Mouse (Mus musculus) MEL (cell line): Measurements from ENCODE around the gene Srgap1. TPM values are rescaled to one million over a fixed set of nuclear protein-coding genes. Genes with fewer than 3 reads are reported as not detected.

Source experiments
- DNase-seq: peaks from one replicate; pipeline ENCODE4 v3.0.0; 2011; ENCODE audit warnings: low read depth, low spot score
- H3K27ac ChIP-seq: 2 replicates; pipeline ENCODE4 v1.5.1; 2012; ENCODE audit warnings: low read depth, mild to moderate bottlenecking, control low read depth, low read length, moderate library complexity; ENCODE audit not compliant: control insufficient read depth
- H3K27me3 ChIP-seq, 2 experiments: fragments of 150-350 bp in 1 of 2; sonication (generic) in 1 of 2; 2 replicates each; pipeline ENCODE4 v1.6.1; 2012; ENCODE audit warnings: low read length in 2 of 2, mild to moderate bottlenecking in 2 of 2, improper control_type of control experiment in 1 of 2, moderate library complexity in 1 of 2; ENCODE audit not compliant: insufficient read depth in 2 of 2, control insufficient read depth in 1 of 2
- H3K36me3 ChIP-seq, 2 experiments: 2 replicates each; pipeline ENCODE4 v1.6.1; 2012 to 2014; ENCODE audit warnings: low read length in 2 of 2, improper control_type of control experiment in 1 of 2, inconsistent platforms in 1 of 2, mild to moderate bottlenecking in 1 of 2; ENCODE audit not compliant: insufficient read depth in 2 of 2, control insufficient read depth in 1 of 2
- H3K4me1 ChIP-seq, 2 experiments: fragments of 150-350 bp in 1 of 2; sonication (generic) in 1 of 2; 2 replicates each; pipeline ENCODE4 v1.6.1; 2012; ENCODE audit warnings: low read length in 2 of 2, improper control_type of control experiment in 1 of 2, mild to moderate bottlenecking in 1 of 2; ENCODE audit not compliant: insufficient read depth in 2 of 2, control insufficient read depth in 1 of 2
- H3K4me3 ChIP-seq, 2 experiments: fragments of 150-350 bp in 1 of 2; sonication (generic) in 1 of 2; 2 replicates each; pipeline ENCODE4 v1.5.1; 2012; ENCODE audit warnings: low read depth in 2 of 2, low read length in 2 of 2, mild to moderate bottlenecking in 2 of 2, moderate library complexity in 2 of 2, control low read depth in 1 of 2, improper control_type of control experiment in 1 of 2; ENCODE audit not compliant: control insufficient read depth in 1 of 2, insufficient read depth in 1 of 2
- H3K79me2 ChIP-seq: 2 replicates; pipeline ENCODE4 v1.6.1; 2012; ENCODE audit warnings: mild to moderate bottlenecking, low read length, moderate library complexity; ENCODE audit not compliant: control insufficient read depth, poor library complexity, insufficient read depth
- H3K9ac ChIP-seq: 2 replicates; pipeline ENCODE4 v1.6.1; 2012; ENCODE audit warnings: low read depth, mild to moderate bottlenecking, control low read depth, low read length, moderate library complexity; ENCODE audit not compliant: control insufficient read depth, poor library complexity, severe bottlenecking
- H3K9me3 ChIP-seq: fragments of 150-350 bp; sonication (generic); replicated peaks from 2 replicates; pipeline ENCODE4 v1.6.1; 2012; ENCODE audit warnings: mild to moderate bottlenecking, low read length, improper control_type of control experiment, moderate library complexity; ENCODE audit not compliant: insufficient read depth
- BHLHE40 ChIP-seq: IDR thresholded peaks from 2 replicates; pipeline ENCODE4 v1.6.1; 2012; ENCODE audit warnings: low read depth, mild to moderate bottlenecking, inconsistent platforms, low read length, improper control_type of control experiment, borderline replicate concordance
- CHD1 ChIP-seq: IDR thresholded peaks from 2 replicates; pipeline ENCODE4 v1.6.1; 2012; ENCODE audit warnings: low read depth, mild to moderate bottlenecking, inconsistent platforms, low read length, improper control_type of control experiment
- CHD2 ChIP-seq: IDR thresholded peaks from 2 replicates; pipeline ENCODE4 v1.6.1; 2011; ENCODE audit warnings: low read length, improper control_type of control experiment
- CTCF ChIP-seq, 3 experiments: IDR thresholded peaks in 2 of 3; conservative IDR thresholded peaks in 1 of 3; 2 replicates each; pipeline ENCODE4 v1.5.1; 2011 to 2012; ENCODE audit warnings: low read length in 3 of 3, low read depth in 2 of 3, mild to moderate bottlenecking in 2 of 3, improper control_type of control experiment in 1 of 3, inconsistent platforms in 1 of 3, mixed read lengths in 1 of 3, moderate library complexity in 1 of 3; ENCODE audit not compliant: control insufficient read depth in 1 of 3, insufficient read depth in 1 of 3, poor library complexity in 1 of 3, severe bottlenecking in 1 of 3
- ELF1 ChIP-seq: IDR thresholded peaks from 2 replicates; pipeline ENCODE4 v1.6.1; 2014; ENCODE audit warnings: low read depth, mild to moderate bottlenecking, inconsistent platforms, low read length, improper control_type of control experiment, moderate library complexity
- EP300 ChIP-seq, 2 experiments: IDR thresholded peaks; 2 replicates each; pipeline ENCODE4 v1.6.1; 2011; ENCODE audit warnings: improper control_type of control experiment in 2 of 2, low read length in 2 of 2, low read depth in 1 of 2, mild to moderate bottlenecking in 1 of 2
- ETS1 ChIP-seq: IDR thresholded peaks from 2 replicates; pipeline ENCODE4 v1.6.1; 2012; ENCODE audit warnings: low read depth, mild to moderate bottlenecking, inconsistent platforms, low read length, improper control_type of control experiment, moderate library complexity
- GABPA ChIP-seq: IDR thresholded peaks from 2 replicates; pipeline ENCODE4 v1.6.1; 2012; ENCODE audit warnings: low read depth, mild to moderate bottlenecking, inconsistent platforms, low read length, improper control_type of control experiment, moderate library complexity
- GATA1 ChIP-seq: IDR thresholded peaks from 2 replicates; pipeline ENCODE4 v1.6.1; 2011; ENCODE audit warnings: low read depth, low read length, improper control_type of control experiment
- HCFC1 ChIP-seq: IDR thresholded peaks from 2 replicates; pipeline ENCODE4 v1.6.1; 2012; ENCODE audit warnings: low read depth, mild to moderate bottlenecking, inconsistent platforms, low read length, improper control_type of control experiment, moderate library complexity
- JUND ChIP-seq: IDR thresholded peaks from 2 replicates; pipeline ENCODE4 v1.6.1; 2011; ENCODE audit warnings: low read depth, mild to moderate bottlenecking, improper control_type of control experiment, low read length
- KAT2A ChIP-seq: conservative IDR thresholded peaks from 2 replicates; pipeline ENCODE4 v1.6.1; 2012; ENCODE audit warnings: low read depth, low read length, improper control_type of control experiment, inconsistent platforms
- MAFK ChIP-seq: IDR thresholded peaks from 2 replicates; pipeline ENCODE4 v1.6.1; 2011; ENCODE audit warnings: low read depth, mild to moderate bottlenecking, low read length, improper control_type of control experiment, borderline replicate concordance
- MAX ChIP-seq: IDR thresholded peaks from 2 replicates; pipeline ENCODE4 v1.6.1; 2011; ENCODE audit warnings: low read length, improper control_type of control experiment
- MAZ ChIP-seq: IDR thresholded peaks from 2 replicates; pipeline ENCODE4 v1.6.1; 2012; ENCODE audit warnings: low read depth, mild to moderate bottlenecking, inconsistent platforms, low read length, improper control_type of control experiment
- MEF2A ChIP-seq: IDR thresholded peaks from 2 replicates; pipeline ENCODE4 v1.6.1; 2014; ENCODE audit warnings: low read depth, mild to moderate bottlenecking, inconsistent platforms, low read length, improper control_type of control experiment; ENCODE audit not compliant: poor library complexity, insufficient replicate concordance, severe bottlenecking; ENCODE audit errors: extremely low read depth
- MXI1 ChIP-seq: IDR thresholded peaks from 2 replicates; pipeline ENCODE4 v1.6.1; 2011; ENCODE audit warnings: mild to moderate bottlenecking, low read depth, low read length, improper control_type of control experiment
- MYB ChIP-seq: IDR thresholded peaks from 2 replicates; pipeline ENCODE4 v1.6.1; 2011; ENCODE audit warnings: mild to moderate bottlenecking, low read depth, low read length, improper control_type of control experiment
- MYC ChIP-seq: IDR thresholded peaks from 2 replicates; pipeline ENCODE4 v1.6.1; 2011; ENCODE audit warnings: low read depth, mild to moderate bottlenecking, low read length, improper control_type of control experiment, moderate library complexity
- NELFE ChIP-seq: IDR thresholded peaks from 2 replicates; pipeline ENCODE4 v1.6.1; 2011; ENCODE audit warnings: low read depth, low read length, improper control_type of control experiment
- NRF1 ChIP-seq: IDR thresholded peaks from 2 replicates; pipeline ENCODE4 v1.6.1; 2014; ENCODE audit warnings: low read depth, mild to moderate bottlenecking, inconsistent platforms, low read length, improper control_type of control experiment, moderate library complexity; ENCODE audit not compliant: poor library complexity, insufficient read depth, severe bottlenecking
- POLR2A ChIP-seq, 2 experiments: IDR thresholded peaks; 2 replicates each; pipeline ENCODE4 v1.6.1; 2011 to 2012; ENCODE audit warnings: low read length in 2 of 2, mild to moderate bottlenecking in 2 of 2, control low read depth in 1 of 2, improper control_type of control experiment in 1 of 2, low read depth in 1 of 2, moderate library complexity in 1 of 2; ENCODE audit not compliant: control insufficient read depth in 1 of 2, insufficient read depth in 1 of 2, poor library complexity in 1 of 2
- POLR2AphosphoS2 ChIP-seq: IDR thresholded peaks from 2 replicates; pipeline ENCODE4 v1.6.1; 2011; ENCODE audit warnings: low read length, improper control_type of control experiment
- POLR2AphosphoS5 ChIP-seq: IDR thresholded peaks from 2 replicates; pipeline ENCODE4 v1.6.1; 2012; ENCODE audit warnings: low read depth, borderline replicate concordance, mild to moderate bottlenecking, inconsistent platforms, low read length, moderate library complexity, mixed read lengths
- RAD21 ChIP-seq: IDR thresholded peaks from 2 replicates; pipeline ENCODE4 v1.6.1; 2011; ENCODE audit warnings: mild to moderate bottlenecking, low read depth, low read length, improper control_type of control experiment
- RCOR1 ChIP-seq: IDR thresholded peaks from 2 replicates; pipeline ENCODE4 v1.6.1; 2012; ENCODE audit warnings: low read depth, mild to moderate bottlenecking, inconsistent platforms, low read length, improper control_type of control experiment
- SIN3A ChIP-seq: IDR thresholded peaks from 2 replicates; pipeline ENCODE4 v1.6.1; 2012; ENCODE audit warnings: low read length, improper control_type of control experiment, inconsistent platforms
- SMC3 ChIP-seq: IDR thresholded peaks from 2 replicates; pipeline ENCODE4 v1.6.1; 2011; ENCODE audit warnings: low read depth, low read length, improper control_type of control experiment
- TAL1 ChIP-seq: IDR thresholded peaks from 2 replicates; pipeline ENCODE4 v1.6.1; 2012; ENCODE audit warnings: mild to moderate bottlenecking, inconsistent platforms, low read length, moderate library complexity, mixed read lengths
- TBP ChIP-seq: IDR thresholded peaks from 2 replicates; pipeline ENCODE4 v1.8.0; 2011; ENCODE audit warnings: low read depth, low read length, improper control_type of control experiment
- TCF12 ChIP-seq: IDR thresholded peaks from 2 replicates; pipeline ENCODE4 v1.6.1; 2014; ENCODE audit warnings: low read depth, mild to moderate bottlenecking, inconsistent platforms, low read length, improper control_type of control experiment, moderate library complexity
- UBTF ChIP-seq: IDR thresholded peaks from 2 replicates; pipeline ENCODE4 v1.6.1; 2012; ENCODE audit warnings: low read depth, mild to moderate bottlenecking, inconsistent platforms, low read length, improper control_type of control experiment, moderate library complexity, borderline replicate concordance; ENCODE audit not compliant: insufficient read depth
- USF1 ChIP-seq: IDR thresholded peaks from 2 replicates; pipeline ENCODE4 v1.6.1; 2014; ENCODE audit warnings: low read depth, mild to moderate bottlenecking, inconsistent platforms, low read length, improper control_type of control experiment, moderate library complexity
- USF2 ChIP-seq, 2 experiments: IDR thresholded peaks; 2 replicates each; pipeline ENCODE4 v1.6.1; 2011 to 2012; ENCODE audit warnings: improper control_type of control experiment in 2 of 2, low read length in 2 of 2, borderline replicate concordance in 1 of 2, inconsistent platforms in 1 of 2, low read depth in 1 of 2, mild to moderate bottlenecking in 1 of 2; ENCODE audit not compliant: insufficient read depth in 1 of 2
- ZC3H11A ChIP-seq: IDR thresholded peaks from 2 replicates; pipeline ENCODE4 v1.6.1; 2012; ENCODE audit warnings: low read depth, mild to moderate bottlenecking, inconsistent platforms, low read length, improper control_type of control experiment
- ZKSCAN1 ChIP-seq: IDR thresholded peaks from 2 replicates; pipeline ENCODE4 v1.6.1; 2012; ENCODE audit warnings: low read depth, mild to moderate bottlenecking, inconsistent platforms, low read length, improper control_type of control experiment, moderate library complexity
- ZMIZ1 ChIP-seq: IDR thresholded peaks from 2 replicates; pipeline ENCODE4 v1.6.1; 2012; ENCODE audit warnings: low read depth, mild to moderate bottlenecking, inconsistent platforms, low read length, improper control_type of control experiment, moderate library complexity
- ZNF384 ChIP-seq: IDR thresholded peaks from 2 replicates; pipeline ENCODE4 v1.6.1; 2012; ENCODE audit warnings: low read depth, mild to moderate bottlenecking, inconsistent platforms, low read length, improper control_type of control experiment
- polyA plus RNA-seq, 2 experiments: library from polyadenylated mRNA; stranded (reverse) in 1 of 2; unstranded in 1 of 2; fragments of >175 nt in 1 of 2; fragments of >200 nt in 1 of 2; gene quantifications; 2 replicates each; pipeline versions ENCODE4 v1.2.1 to v1.2.4; 2012; ENCODE audit warnings: low replicate concordance in 2 of 2, low read depth in 1 of 2; ENCODE audit not compliant: insufficient read length in 2 of 2, insufficient read depth in 1 of 2, missing spikeins in 1 of 2
- total RNA-seq: library from RNA; depleted of rRNA; stranded (reverse); fragments of 300-350 nt; gene quantifications from 2 replicates; pipeline ENCODE4 v1.2.3, GENCODE M21; 2012

Srgap1 gene
- total and polyA plus RNA-seq, 3 experiments: not detected

- Histone ChIP-seq H3K27ac (peak overlapping the region; percentile 70), H3K79me2 (no peaks in the 10 kb centered on the region), H3K4me3 (peak overlapping the region; percentile 18 to 39; a peak in 2 of 4 replicates), H3K27me3 (no peaks in the 10 kb centered on the region), H3K9me3 (no peaks in the 10 kb centered on the region), H3K36me3 (peaks cover 0 to 5% of the 10 kb centered on the region in 2 experiments; a peak in 2 of 4 replicates), H3K4me1 (peaks cover 0 to 1% of the 10 kb centered on the region in 2 experiments; a peak in 1 of 4 replicates), H3K9ac (peak overlapping the region; percentile 38)
- peak; percentile 85 for DNase-seq
- TF ChIP-seq POLR2A (IDR thresholded peaks at IDR 0.05; ENCODE audit: control insufficient read depth in 1 of 2, insufficient read depth in 1 of 2, low read depth in 1 of 2, low read length in 2 of 2, poor library complexity in 1 of 2) (no peak), MYB (no peak), UBTF (no peak), GABPA (no peak), ETS1 (peak; percentile 74), JUND (no peak), RAD21 (no peak), NELFE (no peak), CHD2 (no peak), BHLHE40 (no peak), TCF12 (no peak), POLR2AphosphoS2 (no peak), USF1 (peak; percentile 37; the same call in 1 of the 2 replicates), ZC3H11A (no peak), ZNF384 (no peak), MEF2A (no peak), MAFK (no peak), EP300 (IDR thresholded peaks at IDR 0.05; ENCODE audit: low read depth in 1 of 2, low read length in 2 of 2) (peak; percentile 61 to 81; a peak in 3 of 4 replicates), MAZ (no peak), GATA1 (peak; percentile 44; the same call in 1 of the 2 replicates), RCOR1 (peak; percentile 57; the same call in 1 of the 2 replicates), MYC (peak; percentile 77), TAL1 (no peak), ZKSCAN1 (no peak), CHD1 (no peak), MXI1 (peak; percentile 92), HCFC1 (peak; percentile 35; the same call in 1 of the 2 replicates), USF2 (IDR thresholded peaks at IDR 0.05; ENCODE audit: borderline replicate concordance in 1 of 2, insufficient read depth in 1 of 2, low read depth in 1 of 2, low read length in 2 of 2) (no peak), ZMIZ1 (no peak), ELF1 (peak; percentile 34; the same call in 1 of the 2 replicates), SMC3 (no peak), SIN3A (peak; percentile 91), CTCF (IDR thresholded peaks at IDR 0.05 in 2 of 3, conservative IDR thresholded peaks at IDR 0.05 in 1 of 3; ENCODE audit: control insufficient read depth in 1 of 3, insufficient read depth in 1 of 3, low read depth in 2 of 3, low read length in 3 of 3, poor library complexity in 1 of 3, severe bottlenecking in 1 of 3) (no peak; a peak in 1 of 6 replicates), POLR2AphosphoS5 (no peak), MAX (peak; percentile 95), NRF1 (no peak), KAT2A (no peak; the same call in 1 of the 2 replicates), TBP (no peak)
These were observed 7.5 kb downstream of the Srgap1 start for GRCm38 (mm10) chr10:122039566-122039965.
